Mouse (Mus musculus) hindbrain, embryonic 12.5 days (tissue): ENCODE data around the gene Psmd14. TPM values are rescaled to one million over a fixed set of nuclear protein-coding genes. Genes with fewer than 3 reads are reported as not detected.

Experiments
- ATAC-seq: fragments of 200-750 bp; cut with Nextera tagmentation; 2 replicates; pipeline ENCODE4 v1.8.0; 2017; ENCODE audit warnings: moderate TSS enrichment; ENCODE audit not compliant: low FRiP score
- H3K27ac ChIP-seq: fragments of 300-500 bp; sonication (generic); 2 replicates; pipeline ENCODE4 v1.5.1; 2016; ENCODE audit warnings: mild to moderate bottlenecking
- H3K27me3 ChIP-seq: fragments of 300-500 bp; sonication (generic); 2 replicates; pipeline ENCODE4 v1.6.1; 2016; ENCODE audit warnings: mild to moderate bottlenecking
- H3K36me3 ChIP-seq: fragments of 300-500 bp; sonication (generic); 2 replicates; pipeline ENCODE4 v1.6.1; 2016; ENCODE audit warnings: mild to moderate bottlenecking
- H3K4me1 ChIP-seq: fragments of 300-500 bp; sonication (generic); 2 replicates; pipeline ENCODE4 v1.6.1; 2016
- H3K4me2 ChIP-seq: fragments of 300-500 bp; sonication (generic); replicated peaks from 2 replicates; pipeline ENCODE4 v1.6.1; 2016; ENCODE audit warnings: mild to moderate bottlenecking
- H3K4me3 ChIP-seq: fragments of 300-500 bp; sonication (generic); 2 replicates; pipeline ENCODE4 v1.5.1; 2016; ENCODE audit warnings: mild to moderate bottlenecking
- H3K9ac ChIP-seq: fragments of 300-500 bp; sonication (generic); 2 replicates; pipeline ENCODE4 v1.6.1; 2016; ENCODE audit warnings: mild to moderate bottlenecking, moderate library complexity
- H3K9me3 ChIP-seq: fragments of 300-500 bp; sonication (generic); replicated peaks from 2 replicates; pipeline ENCODE4 v1.6.1; 2016; ENCODE audit warnings: mild to moderate bottlenecking
- WGBS: fragments of 180-500 bp; shearing (Covaris S2); methylation state at CpG from one replicate; pipeline ENCODE4 v1.1.7; 2016; 5-methylcytosine and 5-hydroxymethylcytosine counted together
- polyA plus RNA-seq: library from polyadenylated mRNA; unstranded; fragments of >200 nt; fragmentation: Nextera tagmentation; extraction: Ambion mirVana; gene quantifications from 2 replicates; pipeline ENCODE4 v1.2.1, GENCODE M21; 2016

The Psmd14 gene
- polyA plus RNA-seq, 1 experiment from 2014 or later: 208 TPM

GRCm38 (mm10) chr2:61780794-61781193 is 69.3 kb downstream of the Psmd14 start:
- no peaks in the 10 kb centered on the region for H3K4me1 ChIP-seq

GRCm38 (mm10) chr2:61794960-61795359 is 83.5 kb downstream of the Psmd14 start:
- no peaks in the 10 kb centered on the region for H3K9me3 ChIP-seq
- ATAC-seq: no peak
- no peaks in the 10 kb centered on the region for H3K4me1 ChIP-seq
- no peak overlapping the region for H3K4me3 ChIP-seq
- H3K27me3 ChIP-seq: no peaks in the 10 kb centered on the region
- no peak overlapping the region for H3K9ac ChIP-seq
- no peak overlapping the region for H3K4me2 ChIP-seq
- H3K36me3 ChIP-seq: no peaks in the 10 kb centered on the region
- 85% methylated on average over 5 of the region's 5 CpGs for WGBS
- no peak overlapping the region for H3K27ac ChIP-seq

More at GRCm38 (mm10) chr2:61780794-61781193, 69.3 kb downstream of the Psmd14 start:
- Histone ChIP-seq H3K36me3 (peaks cover 10% of the 10 kb centered on the region; the same call in 1 of the 2 replicates), H3K9ac (no peak overlapping the region), H3K27me3 (no peaks in the 10 kb centered on the region), H3K9me3 (no peaks in the 10 kb centered on the region), H3K4me3 (no peak overlapping the region), H3K4me2 (no peak overlapping the region), H3K27ac (no peak overlapping the region)
- no peak for ATAC-seq

- no peak overlapping the region for H3K4me3 ChIP-seq
- ATAC-seq: no peak
Measured at GRCm38 (mm10) chr2:61798048-61798447, 86.6 kb downstream of the Psmd14 start.

GRCm38 (mm10) chr2:61802656-61803251 is 91.3 kb downstream of the Psmd14 start, which contains the start of gene Tbr1:
Gene Tbr1, plus strand, starts transcription at chr2:61802930.
- no peak within 1 kb of the TSS for H3K9ac ChIP-seq
- H3K9me3 ChIP-seq: no peaks in the 10 kb centered on the region
- 0 out of 2 replicates have a peak, but pooled peaks cover 4% of the 10 kb centered on the region for H3K36me3 ChIP-seq
- WGBS: 2% methylated on average over 11 of the region's 11 CpGs
- H3K27ac ChIP-seq: no peak within 1 kb of the TSS
- no peak within 1 kb of the TSS for H3K4me2 ChIP-seq
- H3K4me1 ChIP-seq: peaks cover 11% of the 10 kb centered on the region
- peaks cover 62% of the 10 kb centered on the region for H3K27me3 ChIP-seq
- H3K4me3 ChIP-seq: no peak within 1 kb of the TSS
- ATAC-seq: 0 out of 2 replicates have a peak, but pooled peaks have one; percentile 20

More at GRCm38 (mm10) chr2:61798048-61798447, 86.6 kb downstream of the Psmd14 start:
- no peak overlapping the region for H3K4me2 ChIP-seq
- no peaks in the 10 kb centered on the region for H3K9me3 ChIP-seq
- WGBS: 91% methylated on average over 1 of the region's 1 CpGs
- H3K4me1 ChIP-seq: peaks cover 3% of the 10 kb centered on the region; the same call in 1 of the 2 replicates
- H3K9ac ChIP-seq: no peak overlapping the region
- H3K27me3 ChIP-seq: peaks cover 20% of the 10 kb centered on the region
- H3K36me3 ChIP-seq: 0 out of 2 replicates have a peak, but pooled peaks cover 4% of the 10 kb centered on the region
- H3K27ac ChIP-seq: no peak overlapping the region

GRCm38 (mm10) chr2:61803443-61804367 is 92.2 kb downstream of the Psmd14 start:
- H3K4me3 ChIP-seq: no peak overlapping the region
- no peak for ATAC-seq
- H3K4me1 ChIP-seq: peaks cover 11% of the 10 kb centered on the region
- no peak overlapping the region for H3K27ac ChIP-seq
- 0 out of 2 replicates have a peak, but pooled peaks cover 4% of the 10 kb centered on the region for H3K36me3 ChIP-seq
- no peak overlapping the region for H3K9ac ChIP-seq
- H3K4me2 ChIP-seq: no peak overlapping the region
- WGBS: 2% methylated on average over 29 of the region's 29 CpGs
- peaks cover 67% of the 10 kb centered on the region for H3K27me3 ChIP-seq
- no peaks in the 10 kb centered on the region for H3K9me3 ChIP-seq

- no peak overlapping the region for H3K27ac ChIP-seq
- no peak overlapping the region for H3K4me3 ChIP-seq
- no peak overlapping the region for H3K9ac ChIP-seq
Measured at GRCm38 (mm10) chr2:61804382-61804840, 92.9 kb downstream of the Psmd14 start.

GRCm38 (mm10) chr2:61804841-61805540 is 93.5 kb downstream of the Psmd14 start:
- peak; percentile 48 for ATAC-seq
- Histone ChIP-seq H3K36me3 (0 out of 2 replicates have a peak, but pooled peaks cover 4% of the 10 kb centered on the region), H3K4me3 (peak overlapping the region; percentile 3; the same call in 1 of the 2 replicates), H3K4me1 (peaks cover 11% of the 10 kb centered on the region), H3K9ac (no peak overlapping the region), H3K9me3 (no peaks in the 10 kb centered on the region), H3K27me3 (peaks cover 80% of the 10 kb centered on the region), H3K27ac (no peak overlapping the region), H3K4me2 (peak overlapping the region; percentile 29; the same call in 1 of the 2 replicates)
- 2% methylated on average over 39 of the region's 39 CpGs for WGBS

More at GRCm38 (mm10) chr2:61804382-61804840, 92.9 kb downstream of the Psmd14 start:
- Histone ChIP-seq H3K4me2 (no peak overlapping the region), H3K27me3 (peaks cover 74% of the 10 kb centered on the region), H3K36me3 (0 out of 2 replicates have a peak, but pooled peaks cover 4% of the 10 kb centered on the region), H3K9me3 (no peaks in the 10 kb centered on the region), H3K4me1 (peaks cover 11% of the 10 kb centered on the region)
- ATAC-seq: no peak
- 6% methylated on average over 10 of the region's 10 CpGs for WGBS

- H3K4me2 ChIP-seq: peak overlapping the region; percentile 29; the same call in 1 of the 2 replicates
- H3K36me3 ChIP-seq: 0 out of 2 replicates have a peak, but pooled peaks cover 2% of the 10 kb centered on the region
- H3K4me3 ChIP-seq: 0 out of 2 replicates have a peak overlapping the region, but pooled peaks have one; percentile 3
- H3K27ac ChIP-seq: no peak overlapping the region
- 0 out of 2 replicates have a peak, but pooled peaks have one; percentile 36 for ATAC-seq
- peaks cover 11% of the 10 kb centered on the region for H3K4me1 ChIP-seq
- H3K9me3 ChIP-seq: no peaks in the 10 kb centered on the region
- peaks cover 87% of the 10 kb centered on the region for H3K27me3 ChIP-seq
- 1% methylated on average over 39 of the region's 39 CpGs for WGBS
- H3K9ac ChIP-seq: no peak overlapping the region
Measured at GRCm38 (mm10) chr2:61805541-61806345, 94.2 kb downstream of the Psmd14 start.

GRCm38 (mm10) chr2:61806346-61806825 is 94.9 kb downstream of the Psmd14 start:
- Histone ChIP-seq H3K4me2 (no peak overlapping the region), H3K36me3 (no peaks in the 10 kb centered on the region), H3K9ac (no peak overlapping the region), H3K27ac (no peak overlapping the region), H3K4me3 (no peak overlapping the region), H3K27me3 (peaks cover 90% of the 10 kb centered on the region), H3K9me3 (no peaks in the 10 kb centered on the region), H3K4me1 (peaks cover 14% of the 10 kb centered on the region)
- no peak for ATAC-seq
- WGBS: 2% methylated on average over 3 of the region's 3 CpGs

GRCm38 (mm10) chr2:61807151-61807550 is 95.7 kb downstream of the Psmd14 start:
- Histone ChIP-seq H3K27ac (no peak overlapping the region), H3K4me1 (peaks cover 21% of the 10 kb centered on the region), H3K9me3 (no peaks in the 10 kb centered on the region), H3K4me3 (no peak overlapping the region), H3K4me2 (0 out of 2 replicates have a peak overlapping the region, but pooled peaks have one; percentile 3), H3K36me3 (no peaks in the 10 kb centered on the region), H3K9ac (no peak overlapping the region), H3K27me3 (peaks cover 90% of the 10 kb centered on the region)
- WGBS: under 1% methylated on average over 22 of the region's 22 CpGs
- peak; percentile 57 for ATAC-seq

GRCm38 (mm10) chr2:61807781-61808180 is 96.3 kb downstream of the Psmd14 start:
- WGBS: 19% methylated on average over 2 of the region's 2 CpGs
- Histone ChIP-seq H3K4me2 (no peak overlapping the region), H3K27ac (no peak overlapping the region), H3K27me3 (peaks cover 90% of the 10 kb centered on the region), H3K36me3 (no peaks in the 10 kb centered on the region), H3K9me3 (no peaks in the 10 kb centered on the region), H3K4me1 (peaks cover 21% of the 10 kb centered on the region), H3K4me3 (no peak overlapping the region), H3K9ac (no peak overlapping the region)
- ATAC-seq: no peak
